Mouse (Mus musculus) liver, embryonic 16.5 days (tissue): ENCODE measurements around the gene Nrcam. TPM values are rescaled to one million over a fixed set of nuclear protein-coding genes. Genes with fewer than 3 reads are reported as not detected.

Source experiments
- ATAC-seq: fragments of 200-750 bp; cut with Nextera tagmentation; 2 replicates; pipeline ENCODE4 v1.8.0; 2017; ENCODE audit warnings: low read depth, mild to moderate bottlenecking, moderate number of reproducible peaks, moderate library complexity
- H3K27ac ChIP-seq: fragments of 300-500 bp; sonication (generic); 2 replicates; pipeline ENCODE4 v1.5.1; 2014; ENCODE audit warnings: mild to moderate bottlenecking, low read length
- H3K27me3 ChIP-seq: fragments of 300-500 bp; sonication (generic); 2 replicates; pipeline ENCODE4 v1.6.1; 2014; ENCODE audit warnings: low read depth, low read length, mixed read lengths; ENCODE audit not compliant: control insufficient read depth, insufficient read depth
- H3K36me3 ChIP-seq: fragments of 300-500 bp; sonication (generic); 2 replicates; pipeline ENCODE4 v1.6.1; 2014; ENCODE audit warnings: mild to moderate bottlenecking; ENCODE audit not compliant: control insufficient read depth, insufficient read depth
- H3K4me1 ChIP-seq: fragments of 300-500 bp; sonication (generic); 2 replicates; pipeline ENCODE4 v1.6.1; 2014; ENCODE audit warnings: low read depth, low read length, mixed read lengths; ENCODE audit not compliant: control insufficient read depth
- H3K4me2 ChIP-seq: fragments of 300-500 bp; sonication (generic); 2 replicates; pipeline ENCODE4 v1.6.1; 2014; ENCODE audit warnings: low read depth, low read length, mixed read lengths
- H3K4me3 ChIP-seq: fragments of 300-500 bp; sonication (generic); 2 replicates; pipeline ENCODE4 v1.5.1; 2014; ENCODE audit warnings: low read depth, mild to moderate bottlenecking, low read length
- H3K9ac ChIP-seq: fragments of 300-500 bp; sonication (generic); 2 replicates; pipeline ENCODE4 v1.6.1; 2014; ENCODE audit warnings: low read depth, low read length
- H3K9me3 ChIP-seq: fragments of 300-500 bp; sonication (generic); replicated peaks from 2 replicates; pipeline ENCODE4 v1.6.1; 2016; ENCODE audit warnings: low read length; ENCODE audit not compliant: control insufficient read depth
- WGBS: fragments of 180-500 bp; shearing (Covaris S2); extraction: QIAGEN DNeasy Blood & Tissue Kit; methylation state at CpG from one replicate; pipeline ENCODE4 v1.1.7; 2014; ENCODE audit not compliant: insufficient replicate concordance; 5-methylcytosine and 5-hydroxymethylcytosine counted together
- polyA plus RNA-seq: library from polyadenylated mRNA; unstranded; fragments of >200 nt; fragmentation: Nextera tagmentation; extraction: Ambion mirVana; gene quantifications from 2 replicates; pipeline ENCODE4 v1.2.1, GENCODE M21; 2015

The Nrcam gene
- polyA plus RNA-seq, 1 experiment from 2014 or later, result 0.14 TPM

- WGBS, result 19% methylated on average over 5 of the region's 5 CpGs
- no peaks in the 10 kb centered on the region for H3K4me1 ChIP-seq
Measured at GRCm38 (mm10) chr12:44535623-44536022, 206.9 kb downstream of the Nrcam start.

GRCm38 (mm10) chr12:44547721-44548369, 219.2 kb downstream of the Nrcam start:
- H3K27me3 ChIP-seq, result no peaks in the 10 kb centered on the region
- no peak overlapping the region for H3K27ac ChIP-seq
- no peak for ATAC-seq
- no peak overlapping the region for H3K4me3 ChIP-seq
- WGBS, result 43% methylated on average over 8 of the region's 8 CpGs
- H3K9me3 ChIP-seq, result no peaks in the 10 kb centered on the region
- no peaks in the 10 kb centered on the region for H3K36me3 ChIP-seq
- no peaks in the 10 kb centered on the region for H3K4me1 ChIP-seq
- no peak overlapping the region for H3K9ac ChIP-seq
- H3K4me2 ChIP-seq, result no peak overlapping the region

More at GRCm38 (mm10) chr12:44535623-44536022, 206.9 kb downstream of the Nrcam start:
- Histone ChIP-seq H3K27ac (no peak overlapping the region), H3K27me3 (no peaks in the 10 kb centered on the region), H3K36me3 (no peaks in the 10 kb centered on the region), H3K9ac (no peak overlapping the region), H3K4me3 (no peak overlapping the region), H3K4me2 (no peak overlapping the region), H3K9me3 (no peaks in the 10 kb centered on the region)
- ATAC-seq, result no peak

GRCm38 (mm10) chr12:44548465-44548864, 219.8 kb downstream of the Nrcam start:
- Histone ChIP-seq H3K4me1 (no peaks in the 10 kb centered on the region), H3K4me2 (no peak overlapping the region)
- 44% methylated on average over 9 of the region's 9 CpGs for WGBS

GRCm38 (mm10) chr12:44551614-44552013, 222.9 kb downstream of the Nrcam start:
- ATAC-seq, result no peak
- Histone ChIP-seq H3K9ac (no peak overlapping the region), H3K4me2 (no peak overlapping the region), H3K9me3 (no peaks in the 10 kb centered on the region), H3K27ac (no peak overlapping the region), H3K27me3 (no peaks in the 10 kb centered on the region), H3K36me3 (no peaks in the 10 kb centered on the region), H3K4me1 (no peaks in the 10 kb centered on the region), H3K4me3 (no peak overlapping the region)

More at GRCm38 (mm10) chr12:44548465-44548864, 219.8 kb downstream of the Nrcam start:
- Histone ChIP-seq H3K4me3 (no peak overlapping the region), H3K27me3 (no peaks in the 10 kb centered on the region), H3K36me3 (no peaks in the 10 kb centered on the region), H3K9ac (no peak overlapping the region), H3K27ac (no peak overlapping the region), H3K9me3 (no peaks in the 10 kb centered on the region)
- ATAC-seq, result no peak

- H3K4me3 ChIP-seq, result no peak overlapping the region
- no peak overlapping the region for H3K4me2 ChIP-seq
- no peak overlapping the region for H3K27ac ChIP-seq
- ATAC-seq, result no peak
- no peaks in the 10 kb centered on the region for H3K36me3 ChIP-seq
- no peaks in the 10 kb centered on the region for H3K27me3 ChIP-seq
- no peak overlapping the region for H3K9ac ChIP-seq
- H3K4me1 ChIP-seq, result no peaks in the 10 kb centered on the region
- H3K9me3 ChIP-seq, result no peaks in the 10 kb centered on the region
- WGBS, result 56% methylated on average over 2 of the region's 2 CpGs
Measured at GRCm38 (mm10) chr12:44554051-44554450, 225.4 kb downstream of the Nrcam start.

- H3K9me3 ChIP-seq, result no peaks in the 10 kb centered on the region
- no peak for ATAC-seq
Measured at GRCm38 (mm10) chr12:44554808-44555207, 226.1 kb downstream of the Nrcam start.

GRCm38 (mm10) chr12:44560002-44560401, 231.3 kb downstream of the Nrcam start:
- no peak for ATAC-seq
- Histone ChIP-seq H3K9me3 (no peaks in the 10 kb centered on the region), H3K27ac (no peak overlapping the region), H3K4me2 (no peak overlapping the region), H3K27me3 (no peaks in the 10 kb centered on the region), H3K4me1 (no peaks in the 10 kb centered on the region), H3K9ac (no peak overlapping the region), H3K36me3 (no peaks in the 10 kb centered on the region), H3K4me3 (no peak overlapping the region)

More at GRCm38 (mm10) chr12:44554808-44555207, 226.1 kb downstream of the Nrcam start:
- Histone ChIP-seq H3K4me1 (no peaks in the 10 kb centered on the region), H3K36me3 (no peaks in the 10 kb centered on the region), H3K4me3 (no peak overlapping the region), H3K4me2 (no peak overlapping the region), H3K27ac (no peak overlapping the region), H3K27me3 (no peaks in the 10 kb centered on the region), H3K9ac (no peak overlapping the region)
- 65% methylated on average over 1 of the region's 1 CpGs for WGBS

GRCm38 (mm10) chr12:44570070-44570469, 241.4 kb downstream of the Nrcam start:
- Histone ChIP-seq H3K4me1 (no peaks in the 10 kb centered on the region), H3K36me3 (no peaks in the 10 kb centered on the region), H3K27ac (no peak overlapping the region), H3K4me2 (no peak overlapping the region), H3K4me3 (no peak overlapping the region), H3K9ac (no peak overlapping the region), H3K27me3 (no peaks in the 10 kb centered on the region), H3K9me3 (no peaks in the 10 kb centered on the region)
- WGBS, result 70% methylated on average over 7 of the region's 7 CpGs
- ATAC-seq, result no peak

- WGBS, result 8% methylated on average over 3 of the region's 3 CpGs
- Histone ChIP-seq H3K4me3 (no peak overlapping the region), H3K4me2 (no peak overlapping the region), H3K36me3 (no peaks in the 10 kb centered on the region), H3K9me3 (no peaks in the 10 kb centered on the region), H3K9ac (no peak overlapping the region), H3K4me1 (no peaks in the 10 kb centered on the region), H3K27me3 (no peaks in the 10 kb centered on the region), H3K27ac (no peak overlapping the region)
- ATAC-seq, result no peak
Measured at GRCm38 (mm10) chr12:44572664-44573063, 244.0 kb downstream of the Nrcam start.
